Mouse (Mus musculus): ENCODE data around the gene Cep63. TPM values are rescaled to one million over a fixed set of nuclear protein-coding genes. Genes with fewer than 3 reads are reported as not detected.
A peak's percentile ranks its signal among the peaks of the same experiment; 100 is the strongest.

Gene Cep63
- polyA plus RNA-seq, 1 experiment from 2014 or later, result 43.0 TPM

DNA sequence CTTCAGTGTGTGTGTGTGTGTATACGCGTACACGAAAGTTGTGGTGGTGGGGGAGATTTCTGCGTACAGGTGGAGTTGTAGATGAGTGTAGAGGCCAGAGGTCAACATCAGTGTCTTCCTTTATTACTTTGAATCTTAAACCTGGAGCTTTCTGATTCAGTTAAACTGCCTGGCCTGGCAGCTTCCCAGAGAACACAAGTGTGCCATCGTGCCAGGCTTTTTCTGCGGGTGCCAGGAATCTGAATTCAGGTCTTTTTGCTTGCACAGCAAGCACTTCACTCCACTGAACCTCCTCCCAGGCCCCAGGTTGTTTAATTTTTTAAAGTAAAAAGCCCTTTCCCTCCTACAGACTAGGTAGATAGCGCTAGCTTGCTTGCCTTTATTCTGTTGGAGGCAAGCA, 1.1 kb upstream of the Cep63 start:
- Histone ChIP-seq H3K27me3 (no peaks in the 10 kb centered on the region), H3K9ac (peak overlapping the region; percentile 96), H3K27ac (peak overlapping the region; percentile 96), H3K4me1 (replicated peaks) (peaks cover 21% of the 10 kb centered on the region), H3K4me2 (peak overlapping the region; percentile 74), H3K9me3 (no peaks in the 10 kb centered on the region), H3K4me3 (peak overlapping the region; percentile 72), H3K36me3 (peaks cover 19% of the 10 kb centered on the region)
- 93% methylated on average over 7 of the region's 7 CpGs for WGBS
- ATAC-seq (ENCODE audit: low FRiP score), result no peak

DNA sequence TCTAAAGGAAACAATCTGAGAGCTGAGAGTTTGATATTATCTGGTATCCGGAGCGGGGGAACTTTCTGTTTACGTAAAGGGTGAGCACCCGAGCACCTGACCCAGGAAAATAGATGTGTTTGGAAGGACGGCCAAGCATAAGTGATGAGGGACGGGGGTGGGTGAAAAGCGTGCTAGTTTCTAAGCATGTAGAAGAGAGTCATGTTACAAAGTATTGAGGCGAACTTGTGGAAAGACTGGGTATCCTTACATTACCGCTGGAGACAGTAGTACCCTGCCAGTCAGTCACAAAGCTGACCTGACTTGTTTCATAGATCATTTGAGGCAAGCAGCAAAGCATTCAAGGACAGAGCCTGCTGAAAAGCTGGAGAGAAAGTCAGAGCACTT, 498 bp upstream of the Cep63 start:
- WGBS, result 2% methylated on average over 9 of the region's 9 CpGs
- Histone ChIP-seq H3K9ac (peak overlapping the region; percentile 96), H3K4me3 (peak overlapping the region; percentile 72), H3K27ac (peak overlapping the region; percentile 96), H3K36me3 (peaks cover 14% of the 10 kb centered on the region), H3K9me3 (no peaks in the 10 kb centered on the region), H3K4me2 (peak overlapping the region; percentile 74), H3K4me1 (replicated peaks) (peaks cover 21% of the 10 kb centered on the region), H3K27me3 (no peaks in the 10 kb centered on the region)
- ATAC-seq (ENCODE audit: low FRiP score), result no peak; the same call in 1 of the 2 replicates

DNA sequence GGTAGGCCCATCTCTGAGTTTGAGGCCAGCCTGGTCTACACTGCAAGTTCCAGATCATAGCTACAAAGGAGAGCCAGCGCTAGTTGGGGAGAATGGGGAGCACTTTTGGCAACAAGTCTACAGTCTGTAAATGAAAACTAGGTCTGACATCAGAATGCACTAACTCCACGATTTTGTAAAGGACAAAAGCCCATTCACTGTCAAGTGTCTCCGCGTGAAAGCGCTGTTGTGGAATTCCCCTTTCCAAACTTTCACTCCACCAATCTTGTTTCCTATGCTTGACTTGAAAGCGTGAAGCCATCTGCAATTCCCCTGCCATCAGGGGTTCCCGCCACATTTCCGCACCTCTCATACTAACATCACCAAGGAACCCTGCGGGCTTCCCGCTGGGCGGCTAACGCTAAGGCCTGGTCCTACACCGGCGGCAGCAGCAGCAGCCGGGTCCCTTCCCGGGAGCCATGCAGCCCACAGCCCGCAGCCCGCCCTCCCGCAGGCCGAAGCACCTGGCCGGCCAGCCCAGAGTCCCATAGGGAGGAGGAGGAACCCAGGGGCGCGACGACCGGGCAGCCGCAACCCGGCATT, 842 bp downstream of the Cep63 start:
- no peaks in the 10 kb centered on the region for H3K27me3 ChIP-seq
- peaks cover 21% of the 10 kb centered on the region for H3K4me1 ChIP-seq (replicated peaks)
- peak overlapping the region; percentile 96 for H3K27ac ChIP-seq
- no peaks in the 10 kb centered on the region for H3K9me3 ChIP-seq
- 0 out of 2 replicates have a peak, but pooled peaks cover 3% of the 10 kb centered on the region for H3K36me3 ChIP-seq
- peak overlapping the region; percentile 72 for H3K4me3 ChIP-seq
- ATAC-seq (ENCODE audit: low FRiP score), result peak; percentile 70
- peak overlapping the region; percentile 96 for H3K9ac ChIP-seq
- WGBS, result 1% methylated on average over 27 of the region's 27 CpGs
- peak overlapping the region; percentile 67 for H3K4me2 ChIP-seq

DNA sequence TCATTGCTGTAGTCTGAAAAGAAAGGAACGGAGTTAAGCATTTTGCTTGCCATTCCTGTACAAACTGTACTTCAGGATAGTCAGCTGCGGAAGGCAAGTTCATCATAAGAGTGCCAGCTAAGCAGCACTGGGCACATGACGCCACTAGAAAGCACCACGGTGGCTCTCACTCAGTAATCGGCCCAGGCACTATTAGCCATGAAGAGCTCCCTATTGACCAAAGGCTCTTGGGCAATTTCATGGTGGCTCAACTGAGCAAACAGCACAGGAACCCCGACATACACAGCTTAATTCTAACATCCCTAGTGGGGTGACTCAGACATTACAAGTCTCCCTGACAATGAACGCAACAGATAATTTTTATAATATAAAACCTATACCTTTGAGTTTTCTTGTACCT, 2.8 kb downstream of the Cep63 start:
- H3K4me2 ChIP-seq, result no peak overlapping the region
- peaks cover 9% of the 10 kb centered on the region for H3K36me3 ChIP-seq
- H3K9ac ChIP-seq, result no peak overlapping the region
- H3K27me3 ChIP-seq, result no peaks in the 10 kb centered on the region
- no peaks in the 10 kb centered on the region for H3K9me3 ChIP-seq
- H3K4me3 ChIP-seq, result no peak overlapping the region
- no peak for ATAC-seq (ENCODE audit: low FRiP score)
- no peak overlapping the region for H3K27ac ChIP-seq
- peaks cover 21% of the 10 kb centered on the region for H3K4me1 ChIP-seq (replicated peaks)
- 86% methylated on average over 7 of the region's 7 CpGs for WGBS

DNA sequence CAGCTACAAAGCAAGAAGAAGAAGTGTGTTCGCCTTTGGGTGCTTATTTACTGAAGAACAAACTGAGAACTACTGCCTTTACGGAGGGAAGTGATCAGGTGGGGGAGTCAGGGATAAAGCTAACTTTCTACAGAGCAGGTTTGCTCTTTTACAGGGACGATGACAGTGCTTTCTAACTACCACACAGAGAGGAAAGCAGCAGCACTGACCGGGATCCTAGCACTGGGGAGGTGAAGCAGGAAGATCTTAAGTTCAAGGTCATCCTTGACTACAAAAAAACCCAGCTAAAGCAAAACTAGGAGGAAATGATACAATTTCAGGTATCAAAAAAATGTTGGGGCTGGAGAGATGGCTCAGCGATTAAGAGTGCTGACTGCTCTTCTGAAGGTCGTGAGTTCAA, 3.5 kb downstream of the Cep63 start:
- Histone ChIP-seq H3K27me3 (no peaks in the 10 kb centered on the region), H3K9ac (no peak overlapping the region), H3K4me1 (replicated peaks) (peaks cover 21% of the 10 kb centered on the region), H3K4me2 (no peak overlapping the region), H3K36me3 (peaks cover 14% of the 10 kb centered on the region), H3K4me3 (no peak overlapping the region), H3K9me3 (no peaks in the 10 kb centered on the region), H3K27ac (0 out of 2 replicates have a peak overlapping the region, but pooled peaks have one; percentile 1)
- no peak for ATAC-seq (ENCODE audit: low FRiP score)
- WGBS, result 88% methylated on average over 6 of the region's 6 CpGs

DNA sequence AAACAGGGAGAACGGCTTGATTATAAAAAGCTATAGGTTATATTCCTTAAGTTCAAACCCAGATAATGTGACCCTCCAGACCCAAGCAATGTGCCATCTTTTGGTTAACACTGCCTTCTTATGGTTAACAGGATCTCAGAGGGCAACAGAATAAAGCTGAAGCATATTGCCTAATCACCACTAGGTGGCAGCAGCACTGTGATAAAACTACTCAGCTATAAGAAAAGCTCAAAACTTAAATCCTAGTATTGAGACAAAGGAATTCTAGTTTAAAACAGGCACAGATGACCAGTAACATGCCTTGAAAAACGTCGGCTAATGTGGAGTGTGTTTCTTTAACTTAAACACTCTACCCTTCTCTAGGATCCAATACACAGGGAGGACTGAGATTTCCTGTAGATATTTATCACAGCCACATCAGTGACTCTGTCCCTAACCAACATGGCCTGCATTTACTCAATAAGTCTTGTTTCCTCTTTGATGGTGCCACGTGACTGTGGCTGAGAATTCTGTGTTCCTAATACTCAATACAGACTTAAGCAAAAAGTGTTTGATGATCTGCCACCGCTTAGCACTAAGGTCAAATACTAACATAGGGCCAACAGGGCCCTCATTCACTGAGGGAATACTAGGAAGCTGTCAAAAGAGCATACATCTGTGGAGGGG, 4.0 kb downstream of the Cep63 start:
- H3K36me3 ChIP-seq, result peaks cover 14% of the 10 kb centered on the region
- no peak overlapping the region for H3K4me3 ChIP-seq
- no peak for ATAC-seq (ENCODE audit: low FRiP score)
- 40% methylated on average over 5 of the region's 5 CpGs for WGBS
- H3K9ac ChIP-seq, result no peak overlapping the region
- no peaks in the 10 kb centered on the region for H3K9me3 ChIP-seq
- H3K4me2 ChIP-seq, result no peak overlapping the region
- peaks cover 17% of the 10 kb centered on the region for H3K4me1 ChIP-seq (replicated peaks)
- H3K27me3 ChIP-seq, result no peaks in the 10 kb centered on the region
- 0 out of 2 replicates have a peak overlapping the region, but pooled peaks have one; percentile 1 for H3K27ac ChIP-seq

DNA sequence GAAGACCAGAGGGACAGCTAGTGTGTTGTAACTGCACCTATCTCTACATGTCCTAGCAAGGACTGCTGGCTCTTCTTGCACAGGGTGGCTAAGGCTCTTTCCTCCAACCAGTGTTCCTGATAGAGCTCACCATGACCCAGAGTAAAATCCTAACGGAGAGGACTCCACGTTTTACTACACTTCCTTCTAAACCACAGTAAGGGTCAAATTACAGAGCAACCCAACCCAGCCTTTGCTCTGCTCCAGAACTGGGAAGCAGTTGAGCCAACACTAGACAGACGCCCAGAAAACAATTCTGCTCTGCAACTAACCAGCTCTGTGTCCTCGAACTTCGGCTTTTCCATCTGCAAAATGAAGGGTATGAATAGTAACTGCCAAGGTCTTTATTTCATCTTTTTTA, 4.9 kb downstream of the Cep63 start:
- Histone ChIP-seq H3K36me3 (peaks cover 20% of the 10 kb centered on the region), H3K4me1 (replicated peaks) (peaks cover 11% of the 10 kb centered on the region), H3K9ac (no peak overlapping the region), H3K4me2 (no peak overlapping the region), H3K27ac (no peak overlapping the region), H3K9me3 (no peaks in the 10 kb centered on the region), H3K4me3 (no peak overlapping the region), H3K27me3 (no peaks in the 10 kb centered on the region)
- ATAC-seq (ENCODE audit: low FRiP score), result no peak
- 77% methylated on average over 5 of the region's 5 CpGs for WGBS

DNA sequence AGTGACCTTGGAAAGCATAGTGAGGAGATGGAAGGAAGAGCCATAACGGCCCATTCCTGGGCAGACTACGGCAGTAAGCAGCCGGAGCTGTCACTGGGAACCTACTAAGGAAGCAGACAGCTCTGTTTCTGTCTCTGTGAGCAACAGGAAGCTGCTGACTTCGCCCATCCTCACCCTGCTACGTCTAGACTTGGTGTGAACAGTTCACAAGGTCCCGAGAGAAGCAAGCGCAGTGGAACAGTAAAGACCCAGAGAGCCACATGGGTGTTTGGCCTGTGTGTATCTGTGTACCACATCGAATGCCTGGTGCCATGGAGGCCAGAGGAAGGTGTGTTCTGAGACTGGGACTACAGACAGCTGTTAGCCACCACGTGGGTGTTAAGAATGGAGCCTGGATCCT, 10.1 kb downstream of the Cep63 start:
- Histone ChIP-seq H3K4me2 (no peak overlapping the region), H3K9ac (no peak overlapping the region), H3K27ac (no peak overlapping the region), H3K27me3 (no peaks in the 10 kb centered on the region), H3K4me3 (no peak overlapping the region), H3K9me3 (no peaks in the 10 kb centered on the region), H3K4me1 (replicated peaks) (no peaks in the 10 kb centered on the region), H3K36me3 (peaks cover 62% of the 10 kb centered on the region)
- no peak for ATAC-seq (ENCODE audit: low FRiP score)
- 83% methylated on average over 9 of the region's 9 CpGs for WGBS

DNA sequence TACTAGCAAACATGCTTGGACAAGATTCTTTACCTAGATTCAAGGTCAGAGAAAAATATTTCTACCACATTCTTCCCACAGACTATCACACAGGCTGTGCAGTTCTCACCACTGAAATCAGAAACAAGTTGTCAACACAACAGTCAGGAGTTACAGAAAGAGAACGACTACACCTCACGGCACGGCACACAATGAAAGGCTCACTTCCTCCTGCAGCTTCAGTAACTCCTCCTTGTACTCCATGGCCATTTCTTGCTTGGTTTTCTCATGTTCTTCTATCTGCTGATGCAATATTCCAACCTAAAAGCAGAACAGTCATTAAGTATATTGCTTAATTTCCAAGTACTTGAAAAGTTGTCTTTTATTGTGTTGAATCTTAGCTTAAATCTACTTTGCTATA, 11.3 kb downstream of the Cep63 start:
- H3K27me3 ChIP-seq, result no peaks in the 10 kb centered on the region
- H3K4me1 ChIP-seq (replicated peaks), result no peaks in the 10 kb centered on the region
- peaks cover 72% of the 10 kb centered on the region for H3K36me3 ChIP-seq
- H3K9ac ChIP-seq, result no peak overlapping the region
- no peak overlapping the region for H3K4me2 ChIP-seq
- no peak overlapping the region for H3K4me3 ChIP-seq
- H3K9me3 ChIP-seq, result no peaks in the 10 kb centered on the region
- WGBS, result 98% methylated on average over 3 of the region's 3 CpGs
- no peak overlapping the region for H3K27ac ChIP-seq
- no peak for ATAC-seq (ENCODE audit: low FRiP score)

DNA sequence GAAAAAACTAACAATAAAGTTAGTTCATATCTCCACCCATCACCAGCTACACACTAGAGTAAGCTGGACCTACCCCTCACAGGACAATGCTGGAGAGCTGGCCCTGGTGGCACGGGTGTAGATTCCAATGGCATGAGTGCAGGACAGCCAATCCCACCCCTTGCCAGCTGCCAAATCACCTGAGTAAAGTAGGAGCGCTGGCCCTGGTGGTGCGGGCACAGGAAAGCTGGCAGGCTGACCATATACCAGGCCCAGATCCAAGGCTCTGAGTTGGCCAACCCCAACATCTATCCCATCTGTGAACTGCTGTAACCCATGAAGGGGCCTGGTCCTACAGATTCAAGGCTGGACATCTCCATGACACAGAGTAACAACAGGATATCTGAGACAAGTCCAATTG, 17.1 kb downstream of the Cep63 start:
- 95% methylated on average over 3 of the region's 3 CpGs for WGBS
- Histone ChIP-seq H3K4me1 (replicated peaks) (no peaks in the 10 kb centered on the region), H3K36me3 (peaks cover 51% of the 10 kb centered on the region)

DNA sequence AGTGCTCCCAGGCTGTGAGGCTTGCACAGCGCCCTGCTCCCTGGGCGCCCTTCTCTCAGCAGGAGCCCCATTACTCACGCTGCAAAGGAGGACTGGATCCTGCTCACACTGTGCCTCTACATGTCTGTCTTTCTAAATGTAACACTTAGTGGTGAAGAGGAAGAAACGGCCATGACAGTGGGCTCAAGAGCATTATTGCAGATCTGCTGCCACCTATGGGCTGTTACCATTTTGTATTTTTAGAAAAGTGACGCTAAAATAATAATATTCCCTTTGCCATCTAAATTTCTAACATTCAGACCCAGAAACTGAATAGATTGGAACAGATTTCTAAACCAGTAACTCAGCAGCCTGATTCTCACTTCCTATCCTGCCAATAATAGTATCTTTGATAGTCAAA, 18.9 kb downstream of the Cep63 start:
- Histone ChIP-seq H3K9me3 (no peaks in the 10 kb centered on the region), H3K36me3 (peaks cover 40% of the 10 kb centered on the region), H3K9ac (no peak overlapping the region), H3K4me3 (no peak overlapping the region), H3K4me1 (replicated peaks) (no peaks in the 10 kb centered on the region), H3K27me3 (no peaks in the 10 kb centered on the region), H3K27ac (no peak overlapping the region), H3K4me2 (no peak overlapping the region)
- no peak for ATAC-seq (ENCODE audit: low FRiP score)
- WGBS, result 59% methylated on average over 5 of the region's 5 CpGs

More for the DNA sequence above, 17.1 kb downstream of the Cep63 start:
- H3K4me2 ChIP-seq, result no peak overlapping the region
- no peaks in the 10 kb centered on the region for H3K9me3 ChIP-seq
- no peak for ATAC-seq (ENCODE audit: low FRiP score)
- no peaks in the 10 kb centered on the region for H3K27me3 ChIP-seq
- no peak overlapping the region for H3K4me3 ChIP-seq
- H3K9ac ChIP-seq, result no peak overlapping the region
- H3K27ac ChIP-seq, result no peak overlapping the region

DNA sequence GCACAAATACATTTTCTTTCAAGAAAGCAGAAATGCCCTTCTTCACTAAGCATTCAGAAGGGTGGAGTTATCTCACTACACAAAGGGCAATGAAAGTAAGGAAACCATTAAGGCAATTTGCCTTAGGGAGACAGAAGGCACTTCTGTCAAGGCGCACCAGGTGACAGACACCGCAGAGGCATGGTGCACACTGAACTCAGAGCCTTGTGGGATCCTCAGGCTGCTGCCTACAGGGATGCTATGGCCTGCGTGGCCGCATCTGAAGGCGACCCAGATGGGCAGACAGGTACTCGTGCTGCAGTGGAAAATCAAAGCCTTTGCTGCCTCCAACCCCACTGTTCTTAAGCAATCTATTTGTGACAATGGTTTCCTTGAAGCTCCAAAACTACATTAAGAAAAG, 21.2 kb downstream of the Cep63 start:
- H3K4me2 ChIP-seq, result no peak overlapping the region
- H3K9me3 ChIP-seq, result no peaks in the 10 kb centered on the region
- H3K4me1 ChIP-seq (replicated peaks), result no peaks in the 10 kb centered on the region
- peaks cover 40% of the 10 kb centered on the region for H3K36me3 ChIP-seq
- H3K27me3 ChIP-seq, result no peaks in the 10 kb centered on the region
- no peak overlapping the region for H3K9ac ChIP-seq
- no peak for ATAC-seq (ENCODE audit: low FRiP score)
- H3K27ac ChIP-seq, result no peak overlapping the region
- H3K4me3 ChIP-seq, result no peak overlapping the region
- WGBS, result 75% methylated on average over 6 of the region's 6 CpGs

DNA sequence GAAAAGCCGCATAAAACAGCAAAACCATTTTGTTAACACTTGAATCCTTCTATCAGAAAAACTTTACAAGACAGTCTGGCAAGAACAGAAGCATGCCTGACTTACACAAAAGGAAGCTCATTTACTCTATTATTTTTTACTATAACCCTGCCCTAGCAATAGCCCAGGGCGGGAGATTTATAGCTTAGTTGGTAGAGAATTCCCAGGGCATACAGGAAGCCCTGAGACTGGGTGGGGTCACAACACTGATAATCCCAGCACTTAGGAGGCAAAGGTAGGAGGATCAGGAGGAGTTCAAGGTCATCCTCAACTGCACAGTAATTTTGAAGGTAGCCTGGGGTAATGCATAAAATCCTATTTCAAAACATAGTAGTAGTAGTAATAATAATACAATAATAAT, 24.7 kb downstream of the Cep63 start:
- 100% methylated on average over 2 of the region's 2 CpGs for WGBS
- H3K4me2 ChIP-seq, result no peak overlapping the region
- H3K4me3 ChIP-seq, result no peak overlapping the region
- H3K27me3 ChIP-seq, result no peaks in the 10 kb centered on the region
- H3K36me3 ChIP-seq, result peaks cover 29% of the 10 kb centered on the region
- H3K4me1 ChIP-seq (replicated peaks), result no peaks in the 10 kb centered on the region
- H3K27ac ChIP-seq, result no peak overlapping the region
- H3K9ac ChIP-seq, result no peak overlapping the region
- ATAC-seq (ENCODE audit: low FRiP score), result no peak
- no peaks in the 10 kb centered on the region for H3K9me3 ChIP-seq

Measured in hindbrain, embryonic 13.5 days (tissue).